Mouse (Mus musculus): ENCODE data around the gene Gm40193. TPM values are rescaled to one million over a fixed set of nuclear protein-coding genes. Genes with fewer than 3 reads are reported as not detected.

The Gm40193 gene
- polyA plus RNA-seq, 1 experiment, result not detected

- H3K4me2 ChIP-seq (ENCODE audit: low read depth), result no peak overlapping the region
- TF ChIP-seq CEBPB (IDR thresholded peaks at IDR 0.05; ENCODE audit: insufficient read depth, poor library complexity, severe bottlenecking) (no peak), MAX (IDR thresholded peaks at IDR 0.05; ENCODE audit: low read depth) (no peak), MYOD1 (IDR thresholded peaks at IDR 0.05; ENCODE audit: control insufficient read depth in 1 of 3, insufficient read length in 2 of 3, low read depth in 2 of 3) (no peak), SRF (IDR thresholded peaks at IDR 0.05; ENCODE audit: control insufficient read depth, insufficient read length, low read depth) (no peak), USF1 (IDR thresholded peaks at IDR 0.05; ENCODE audit: low read depth) (no peak), POLR2A (IDR thresholded peaks at IDR 0.05; ENCODE audit: insufficient read length, low read depth) (no peak), TCF12 (IDR thresholded peaks at IDR 0.05; ENCODE audit: insufficient read depth, poor library complexity, severe bottlenecking) (no peak), MYOG (IDR thresholded peaks at IDR 0.05; ENCODE audit: control insufficient read depth in 1 of 3, insufficient read depth in 1 of 3, insufficient read length in 2 of 3, low read depth in 2 of 3) (no peak), E2F4 (IDR thresholded peaks at IDR 0.05; ENCODE audit: insufficient read depth) (no peak), REST (IDR thresholded peaks at IDR 0.05; ENCODE audit: insufficient read depth, insufficient read length) (no peak), TCF3 (IDR thresholded peaks at IDR 0.05; ENCODE audit: insufficient read length, low read depth) (no peak)
- no peak overlapping the region for H3K4me3 ChIP-seq
- no peak overlapping the region for H3ac ChIP-seq (ENCODE audit: control insufficient read depth, insufficient read length)
- H3K79me2 ChIP-seq (ENCODE audit: control insufficient read depth, insufficient read depth), result peaks cover 77% of the 10 kb centered on the region
- H3K27me3 ChIP-seq (ENCODE audit: control insufficient read depth, insufficient read depth, insufficient read length), result no peaks in the 10 kb centered on the region
- H3K36me3 ChIP-seq (ENCODE audit: control insufficient read depth, insufficient read depth), result no peaks in the 10 kb centered on the region
These were observed 33.8 kb upstream of the Gm40193 start for GRCm38 (mm10) chr11:70566586-70566985.

DNA sequence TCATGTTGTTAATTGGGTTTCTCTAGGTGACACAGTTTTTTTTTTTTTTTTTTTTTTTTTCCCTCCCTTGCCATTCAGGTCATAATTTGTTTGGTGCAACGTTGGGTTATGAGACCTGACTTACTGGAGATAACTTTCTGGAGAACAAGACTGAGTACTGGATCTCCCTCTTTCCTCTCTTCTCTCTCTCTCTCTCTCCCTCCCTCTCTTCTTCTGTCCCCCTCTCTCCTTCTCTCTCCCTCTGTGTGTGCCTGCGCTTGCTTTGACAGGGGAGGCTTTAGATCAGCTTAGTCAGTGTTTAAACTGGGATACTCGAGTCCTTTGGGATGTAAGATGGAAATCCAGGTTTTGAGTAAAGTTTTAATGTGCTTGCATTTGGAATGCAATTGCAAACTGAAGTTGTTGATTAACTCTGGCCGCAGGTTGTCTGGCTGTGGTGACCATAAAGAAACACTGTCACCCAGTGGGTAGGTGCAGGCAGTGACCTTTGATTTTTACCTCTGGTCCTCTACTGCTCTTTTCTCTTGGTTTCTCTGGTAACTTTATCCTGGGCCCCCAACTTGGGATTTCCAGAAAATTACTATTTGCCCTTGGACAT is 31.6 kb upstream of the Gm40193 start:
- no peak for TF ChIP-seq SRF (IDR thresholded peaks at IDR 0.05; ENCODE audit: control insufficient read depth, insufficient read length, low read depth)
- TF ChIP-seq REST (IDR thresholded peaks at IDR 0.05; ENCODE audit: insufficient read depth, insufficient read length), result no peak
- no peak for TF ChIP-seq MYOD1 (IDR thresholded peaks at IDR 0.05; ENCODE audit: control insufficient read depth in 1 of 3, insufficient read length in 2 of 3, low read depth in 2 of 3)
- TF ChIP-seq TCF12 (IDR thresholded peaks at IDR 0.05; ENCODE audit: insufficient read depth, poor library complexity, severe bottlenecking), result no peak
- TF ChIP-seq E2F4 (IDR thresholded peaks at IDR 0.05; ENCODE audit: insufficient read depth), result no peak
- no peak for TF ChIP-seq USF1 (IDR thresholded peaks at IDR 0.05; ENCODE audit: low read depth)
- no peak for TF ChIP-seq TCF3 (IDR thresholded peaks at IDR 0.05; ENCODE audit: insufficient read length, low read depth)
- no peak for TF ChIP-seq POLR2A (IDR thresholded peaks at IDR 0.05; ENCODE audit: insufficient read length, low read depth)
- no peak for TF ChIP-seq CEBPB (IDR thresholded peaks at IDR 0.05; ENCODE audit: insufficient read depth, poor library complexity, severe bottlenecking)
- TF ChIP-seq MAX (IDR thresholded peaks at IDR 0.05; ENCODE audit: low read depth), result no peak
- no peak for TF ChIP-seq POLR2AphosphoS2 (IDR thresholded peaks at IDR 0.05; ENCODE audit: insufficient read length, low read depth)
- no peak for TF ChIP-seq MYOG (IDR thresholded peaks at IDR 0.05; ENCODE audit: control insufficient read depth in 1 of 3, insufficient read depth in 1 of 3, insufficient read length in 2 of 3, low read depth in 2 of 3)
- Histone ChIP-seq H3ac (ENCODE audit: control insufficient read depth, insufficient read length) (no peak overlapping the region), H3K36me3 (ENCODE audit: control insufficient read depth, insufficient read depth) (no peaks in the 10 kb centered on the region), H3K79me2 (ENCODE audit: control insufficient read depth, insufficient read depth) (peaks cover 60% of the 10 kb centered on the region), H3K4me2 (ENCODE audit: low read depth) (peak overlapping the region; percentile 98), H3K4me3 (peak overlapping the region; percentile 72), H3K27me3 (ENCODE audit: control insufficient read depth, insufficient read depth, insufficient read length) (no peaks in the 10 kb centered on the region)

DNA sequence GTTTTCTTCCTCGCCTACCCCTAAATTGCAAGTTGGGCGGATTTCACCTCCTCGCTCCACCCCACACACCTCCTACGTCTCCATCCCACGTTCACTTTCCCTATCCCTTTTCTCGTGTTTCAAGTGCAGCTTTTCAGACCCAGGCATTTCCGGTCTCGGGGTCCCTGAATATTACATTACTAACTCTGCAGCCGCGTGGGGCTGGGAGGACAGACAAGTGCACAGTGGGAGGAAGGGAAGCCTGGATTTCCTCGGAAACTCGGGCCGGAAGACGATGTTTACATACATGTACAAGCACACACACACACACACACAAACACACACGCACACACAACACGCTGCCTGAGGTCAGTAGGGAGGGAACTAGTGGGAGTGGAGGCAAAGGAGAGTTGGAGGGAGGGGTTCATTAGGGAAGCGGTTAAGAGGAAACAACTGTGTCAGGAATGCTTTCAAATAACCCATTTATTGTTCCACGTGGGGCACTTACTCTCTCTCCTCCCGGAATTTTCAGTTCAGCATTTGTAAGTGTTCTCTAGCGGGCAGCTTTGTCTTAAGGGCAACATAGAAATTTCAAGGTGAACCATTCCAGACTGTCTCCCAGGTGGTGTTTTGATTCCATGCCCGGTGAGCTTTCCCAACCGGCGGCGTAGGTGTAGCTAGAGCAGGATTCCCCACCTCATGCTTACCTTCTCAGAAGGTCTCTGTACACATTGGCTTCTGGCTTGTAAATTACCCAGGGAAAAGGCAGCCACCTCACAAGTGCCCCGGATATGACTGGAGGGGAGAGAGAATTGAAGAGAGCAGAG is 30.9 kb upstream of the Gm40193 start:
- H3K4me2 ChIP-seq (ENCODE audit: low read depth), result peak overlapping the region; percentile 98
- peak overlapping the region; percentile 72 for H3K4me3 ChIP-seq
- H3ac ChIP-seq (ENCODE audit: control insufficient read depth, insufficient read length), result peak overlapping the region; percentile 97
- no peaks in the 10 kb centered on the region for H3K36me3 ChIP-seq (ENCODE audit: control insufficient read depth, insufficient read depth)
- peaks cover 53% of the 10 kb centered on the region for H3K79me2 ChIP-seq (ENCODE audit: control insufficient read depth, insufficient read depth)
- TF ChIP-seq MAX (IDR thresholded peaks at IDR 0.05; ENCODE audit: low read depth) (no peak), REST (IDR thresholded peaks at IDR 0.05; ENCODE audit: insufficient read depth, insufficient read length) (no peak), CEBPB (IDR thresholded peaks at IDR 0.05; ENCODE audit: insufficient read depth, poor library complexity, severe bottlenecking) (no peak), SRF (IDR thresholded peaks at IDR 0.05; ENCODE audit: control insufficient read depth, insufficient read length, low read depth) (no peak), TCF3 (IDR thresholded peaks at IDR 0.05; ENCODE audit: insufficient read length, low read depth) (no peak), MYOD1 (IDR thresholded peaks at IDR 0.05; ENCODE audit: control insufficient read depth in 1 of 3, insufficient read length in 2 of 3, low read depth in 2 of 3) (no peak), E2F4 (IDR thresholded peaks at IDR 0.05; ENCODE audit: insufficient read depth) (no peak), USF1 (IDR thresholded peaks at IDR 0.05; ENCODE audit: low read depth) (no peak)
- H3K27me3 ChIP-seq (ENCODE audit: control insufficient read depth, insufficient read depth, insufficient read length), result no peaks in the 10 kb centered on the region

DNA sequence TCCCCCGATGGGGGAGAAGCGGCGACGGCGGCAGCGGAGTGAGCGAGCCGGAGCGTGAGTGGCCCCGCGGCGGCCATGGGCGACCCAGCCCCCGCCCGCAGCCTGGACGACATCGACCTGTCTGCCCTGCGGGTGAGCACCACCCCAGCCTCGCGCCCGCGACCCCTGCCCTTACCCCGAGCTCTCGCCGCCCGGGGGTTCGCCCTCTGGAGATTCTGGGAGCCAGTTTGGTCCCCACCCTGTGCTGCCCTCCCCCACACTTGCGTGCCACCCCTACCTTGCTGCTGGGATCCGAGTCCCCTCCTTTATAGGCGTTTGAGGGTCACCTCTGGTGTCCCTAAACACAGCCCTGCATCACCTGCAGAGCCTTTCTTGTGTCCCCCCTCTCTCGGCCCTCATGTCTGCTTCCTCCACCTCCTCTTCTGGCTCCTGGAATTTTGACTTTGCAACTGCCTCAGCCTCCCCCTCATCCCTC is 30.3 kb upstream of the Gm40193 start:
- H3K4me2 ChIP-seq (ENCODE audit: low read depth), result peak overlapping the region; percentile 98
- H3K27me3 ChIP-seq (ENCODE audit: control insufficient read depth, insufficient read depth, insufficient read length), result no peaks in the 10 kb centered on the region
- peak overlapping the region; percentile 72 for H3K4me3 ChIP-seq
- no peaks in the 10 kb centered on the region for H3K36me3 ChIP-seq (ENCODE audit: control insufficient read depth, insufficient read depth)
- peak overlapping the region; percentile 97 for H3ac ChIP-seq (ENCODE audit: control insufficient read depth, insufficient read length)
- TF ChIP-seq USF1 (IDR thresholded peaks at IDR 0.05; ENCODE audit: low read depth), result no peak
- no peak for TF ChIP-seq CEBPB (IDR thresholded peaks at IDR 0.05; ENCODE audit: insufficient read depth, poor library complexity, severe bottlenecking)
- TF ChIP-seq TCF12 (IDR thresholded peaks at IDR 0.05; ENCODE audit: insufficient read depth, poor library complexity, severe bottlenecking), result no peak
- no peak for TF ChIP-seq POLR2AphosphoS2 (IDR thresholded peaks at IDR 0.05; ENCODE audit: insufficient read length, low read depth)
- no peak for TF ChIP-seq SRF (IDR thresholded peaks at IDR 0.05; ENCODE audit: control insufficient read depth, insufficient read length, low read depth)
- no peak for TF ChIP-seq MYOG (IDR thresholded peaks at IDR 0.05; ENCODE audit: control insufficient read depth in 1 of 3, insufficient read depth in 1 of 3, insufficient read length in 2 of 3, low read depth in 2 of 3)
- no peak for TF ChIP-seq MAX (IDR thresholded peaks at IDR 0.05; ENCODE audit: low read depth)
- no peak for TF ChIP-seq TCF3 (IDR thresholded peaks at IDR 0.05; ENCODE audit: insufficient read length, low read depth)
- TF ChIP-seq REST (IDR thresholded peaks at IDR 0.05; ENCODE audit: insufficient read depth, insufficient read length), result no peak
- TF ChIP-seq POLR2A (IDR thresholded peaks at IDR 0.05; ENCODE audit: insufficient read length, low read depth), result no peak
- TF ChIP-seq MYOD1 (IDR thresholded peaks at IDR 0.05; ENCODE audit: control insufficient read depth in 1 of 3, insufficient read length in 2 of 3, low read depth in 2 of 3), result no peak
- no peak for TF ChIP-seq E2F4 (IDR thresholded peaks at IDR 0.05; ENCODE audit: insufficient read depth)
- H3K79me2 ChIP-seq (ENCODE audit: control insufficient read depth, insufficient read depth), result peaks cover 47% of the 10 kb centered on the region
